Mouse (Mus musculus) neutrophil, adult 59 days (primary cell): ENCODE data around the gene Prrx1. TPM values are rescaled to one million over a fixed set of nuclear protein-coding genes. Genes with fewer than 3 reads are reported as not detected.

Source experiments
- total RNA-seq, 2 experiments: library from RNA; stranded (reverse); gene quantifications; 1 replicate in 1 of 2; 2 replicates in 1 of 2; pipeline ENCODE4 v1.2.4; 2023

Prrx1 gene
- under 1 TPM in 1 of 2 experiments, not detected in 1; 0.09 TPM for total RNA-seq

GRCm38 (mm10) chr1:163313101-163313773, at the start of gene Prrx1:
TSS of gene Prrx1 (minus strand) at chr1:163313710.

Other genes with a start within 250 kb of the Prrx1 start
- not detected for gene Mroh9, start 228.0 kb downstream of the Prrx1 start, total RNA-seq
- 1 to 10 TPM; 3.7 to 6.4 TPM for gene Gorab, start 90.0 kb upstream of the Prrx1 start, total RNA-seq